Mouse (Mus musculus) spleen, adult 2 months (tissue): Measurements from ENCODE around the gene Prkg1.

Experiments used
- CTCF ChIP-seq: fragments of 200-500 bp; IDR thresholded peaks from 2 replicates; pipeline ENCODE4 v1.5.1; 2011; ENCODE audit warnings: mild to moderate bottlenecking, inconsistent platforms; ENCODE audit not compliant: insufficient read depth, insufficient read length, insufficient replicate concordance; ENCODE audit errors: extremely low read depth
- POLR2A ChIP-seq: fragments of 200-500 bp; IDR thresholded peaks from 2 replicates; pipeline ENCODE4 v1.6.1; 2011; ENCODE audit warnings: low read depth, low read length, inconsistent platforms

DNA sequence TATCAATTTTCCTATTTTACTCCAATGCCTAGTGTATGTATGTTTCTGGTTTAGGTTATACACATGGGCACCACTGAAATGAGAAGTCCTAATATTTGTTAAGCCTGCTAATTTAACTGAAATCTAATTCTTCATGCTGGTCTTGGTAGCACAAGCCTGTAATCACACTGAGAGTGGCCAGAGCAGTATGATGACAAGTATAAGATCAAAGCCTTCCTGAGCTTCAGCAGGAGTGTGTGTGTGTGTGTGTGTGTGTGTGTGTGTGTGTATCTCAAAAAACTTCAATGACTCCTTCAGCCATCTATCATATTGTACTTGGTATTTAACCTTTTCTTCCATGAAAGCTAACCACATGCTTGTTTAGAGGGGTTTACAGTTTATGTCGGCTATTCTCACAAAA lies 922.2 kb downstream of the Prkg1 start:
- TF ChIP-seq CTCF = no peak
- TF ChIP-seq POLR2A = no peak
